Mouse (Mus musculus) gastrocnemius, postnatal 36 days (tissue): Measurements from ENCODE around the gene Rps6ka5. TPM values are rescaled to one million over a fixed set of nuclear protein-coding genes. Genes with fewer than 3 reads are reported as not detected.

Source experiments
- DNase-seq, 2 experiments: peaks; one replicate each; pipeline ENCODE4 v3.0.0; 2022
- intact Hi-C: fragments of 180-260 bp; cut with DNase I; formaldehyde crosslinking; loops from one replicate; pipeline ENCODE4 v1.15.1; 2025
- total RNA-seq, 2 experiments: library from RNA; stranded (reverse); gene quantifications; 2 replicates each; pipeline ENCODE4 v1.2.3; 2021

Gene Rps6ka5
- total RNA-seq, 2 experiments from 2014 or later: 8.0 to 8.4 TPM

- intact Hi-C loops: loop anchor here (5.0 kb wide), 1 partner anchor 77 kb away; no protein-coding TSS in a partner anchor
- DNase-seq: no peak
Measured at GRCm38 (mm10) chr12:100514611-100515010, 212.2 kb downstream of the Rps6ka5 start.

- intact Hi-C loops: no loop called here
- no peak for DNase-seq
Measured at GRCm38 (mm10) chr12:100513131-100513530, 213.7 kb downstream of the Rps6ka5 start.

GRCm38 (mm10) chr12:100512641-100513040, 214.1 kb downstream of the Rps6ka5 start:
- intact Hi-C loops: no loop called here
- peak in 1 of 2 experiments; percentile 40 for DNase-seq

GRCm38 (mm10) chr12:100509615-100510282, 217.0 kb downstream of the Rps6ka5 start:
- intact Hi-C loops: no loop called here
- DNase-seq: no peak

GRCm38 (mm10) chr12:100508668-100509067, 218.1 kb downstream of the Rps6ka5 start:
- intact Hi-C loops: no loop called here
- DNase-seq: no peak

- intact Hi-C loops: no loop called here
- DNase-seq: no peak
Measured at GRCm38 (mm10) chr12:100505484-100505883, 221.3 kb downstream of the Rps6ka5 start.

GRCm38 (mm10) chr12:100504585-100504984, 222.2 kb downstream of the Rps6ka5 start:
- DNase-seq: no peak
- intact Hi-C loops: no loop called here

- intact Hi-C loops: no loop called here
Measured at GRCm38 (mm10) chr12:100503659-100504058, 223.1 kb downstream of the Rps6ka5 start.

GRCm38 (mm10) chr12:100502544-100502943, 224.2 kb downstream of the Rps6ka5 start:
- DNase-seq: no peak

More at GRCm38 (mm10) chr12:100503659-100504058, 223.1 kb downstream of the Rps6ka5 start:
- no peak for DNase-seq

GRCm38 (mm10) chr12:100501261-100501660, 225.5 kb downstream of the Rps6ka5 start:
- intact Hi-C loops: no loop called here
- DNase-seq: no peak

More at GRCm38 (mm10) chr12:100502544-100502943, 224.2 kb downstream of the Rps6ka5 start:
- intact Hi-C loops: no loop called here

GRCm38 (mm10) chr12:100499469-100499868, 227.3 kb downstream of the Rps6ka5 start:
- intact Hi-C loops: no loop called here
- DNase-seq: no peak

Other genes with a start within 250 kb of the Rps6ka5 start
- 100 to 1,000 TPM; 138 to 139 TPM for gene Ttc7b, start 206.2 kb downstream of the Rps6ka5 start, total RNA-seq
- 10 to 100 TPM; 10.8 to 11.8 TPM for gene Dglucy, start 52.1 kb upstream of the Rps6ka5 start, total RNA-seq
- under 1 TPM; 0.10 to 0.15 TPM for gene Gpr68, start 181.2 kb upstream of the Rps6ka5 start, total RNA-seq